Mouse (Mus musculus) megakaryocyte, embryonic 14.5 days (primary cell): ENCODE measurements around the gene Actr6.

Experiments used
- FLI1 ChIP-seq: IDR thresholded peaks from 2 replicates; pipeline ENCODE4 v1.6.1; 2012; ENCODE audit warnings: low read length, inconsistent platforms, mixed read lengths
- GATA1 ChIP-seq: IDR thresholded peaks from 3 replicates; pipeline ENCODE4 v1.6.1; 2012; ENCODE audit warnings: mixed read lengths, low read length, inconsistent platforms, borderline replicate concordance

GRCm38 (mm10) chr10:89746581-89746980, 14.5 kb upstream of the Actr6 start:
- TF ChIP-seq GATA1 = no peak
- TF ChIP-seq FLI1 = no peak
